Mouse (Mus musculus): ENCODE measurements around the gene Kmt2a.
A peak's percentile ranks its signal among the peaks of the same experiment; 100 is the strongest.

Kmt2a gene

GRCm38 (mm10) chr9:44880309-44881081 lies 601 bp downstream of the Kmt2a start:
- peak; percentile 48 for DNase-seq (ENCODE audit: low read depth, low spot score)

- DNase-seq (ENCODE audit: low read depth, low spot score) = no peak
Measured at GRCm38 (mm10) chr9:44879694-44880271, 1.3 kb downstream of the Kmt2a start.

- DNase-seq (ENCODE audit: low read depth, low spot score) = no peak
Measured at GRCm38 (mm10) chr9:44878776-44879500, 2.2 kb downstream of the Kmt2a start.

- no peak for DNase-seq (ENCODE audit: low read depth, low spot score)
Measured at GRCm38 (mm10) chr9:44877686-44878085, 3.4 kb downstream of the Kmt2a start.

GRCm38 (mm10) chr9:44875476-44875875 lies 5.6 kb downstream of the Kmt2a start:
- DNase-seq (ENCODE audit: low read depth, low spot score) = no peak

GRCm38 (mm10) chr9:44874198-44874597 lies 6.9 kb downstream of the Kmt2a start:
- DNase-seq (ENCODE audit: low read depth, low spot score) = no peak

GRCm38 (mm10) chr9:44873665-44874064 lies 7.4 kb downstream of the Kmt2a start:
- DNase-seq (ENCODE audit: low read depth, low spot score) = no peak

- no peak for DNase-seq (ENCODE audit: low read depth, low spot score)
Measured at GRCm38 (mm10) chr9:44868336-44869094, 12.6 kb downstream of the Kmt2a start.

- no peak for DNase-seq (ENCODE audit: low read depth, low spot score)
Measured at GRCm38 (mm10) chr9:44867664-44868063, 13.4 kb downstream of the Kmt2a start.

GRCm38 (mm10) chr9:44866501-44867240 lies 14.4 kb downstream of the Kmt2a start:
- peak; percentile 73 for DNase-seq (ENCODE audit: low read depth, low spot score)

GRCm38 (mm10) chr9:44861121-44861520 lies 20.0 kb downstream of the Kmt2a start:
- DNase-seq (ENCODE audit: low read depth, low spot score) = peak; percentile 82

- DNase-seq (ENCODE audit: low read depth, low spot score) = no peak
Measured at GRCm38 (mm10) chr9:44858657-44859056, 22.4 kb downstream of the Kmt2a start.

GRCm38 (mm10) chr9:44857405-44857992 lies 23.6 kb downstream of the Kmt2a start:
- DNase-seq (ENCODE audit: low read depth, low spot score) = no peak

- DNase-seq (ENCODE audit: low read depth, low spot score) = no peak
Measured at GRCm38 (mm10) chr9:44855153-44855552, 25.9 kb downstream of the Kmt2a start.

GRCm38 (mm10) chr9:44847446-44847845 lies 33.6 kb downstream of the Kmt2a start:
- no peak for DNase-seq (ENCODE audit: low read depth, low spot score)

GRCm38 (mm10) chr9:44841241-44841640 lies 39.9 kb downstream of the Kmt2a start:
- DNase-seq (ENCODE audit: low read depth, low spot score) = peak; percentile 69

GRCm38 (mm10) chr9:44836439-44836838 lies 44.7 kb downstream of the Kmt2a start:
- peak; percentile 87 for DNase-seq (ENCODE audit: low read depth, low spot score)

- DNase-seq (ENCODE audit: low read depth, low spot score) = peak; percentile 34
Measured at GRCm38 (mm10) chr9:44832356-44832755, 48.7 kb downstream of the Kmt2a start.

- DNase-seq (ENCODE audit: low read depth, low spot score) = no peak
Measured at GRCm38 (mm10) chr9:44830506-44830905, 50.6 kb downstream of the Kmt2a start.

- no peak for DNase-seq (ENCODE audit: low read depth, low spot score)
Measured at GRCm38 (mm10) chr9:44828944-44829343, 52.2 kb downstream of the Kmt2a start.

GRCm38 (mm10) chr9:44826660-44827059 lies 54.4 kb downstream of the Kmt2a start:
- DNase-seq (ENCODE audit: low read depth, low spot score) = no peak
